Mouse (Mus musculus): ENCODE results near the gene Alpk3. TPM values are rescaled to one million over a fixed set of nuclear protein-coding genes. Genes with fewer than 3 reads are reported as not detected.

Alpk3 gene
- polyA plus RNA-seq, 1 experiment from 2014 or later: 0.97 TPM

- Histone ChIP-seq H3K36me3 (ENCODE audit: control insufficient read depth, insufficient read depth, low read length) (no peaks in the 10 kb centered on the region), H3K9me3 (ENCODE audit: control insufficient read depth, low read length) (no peaks in the 10 kb centered on the region), H3K4me3 (ENCODE audit: low read length) (no peak overlapping the region), H3K4me2 (ENCODE audit: low read depth, low read length) (no peak overlapping the region), H3K9ac (ENCODE audit: low read length) (no peak overlapping the region), H3K4me1 (replicated peaks; ENCODE audit: control insufficient read depth, insufficient read depth, low read length) (peaks cover 10% of the 10 kb centered on the region), H3K27me3 (ENCODE audit: control insufficient read depth, insufficient read depth, low read depth, low read length) (no peaks in the 10 kb centered on the region), H3K27ac (ENCODE audit: low read length) (no peak overlapping the region)
- WGBS: 69% methylated on average over 9 of the region's 9 CpGs
- no peak for ATAC-seq (ENCODE audit: low read depth)
Observed at GRCm38 (mm10) chr7:81063332-81063731, 5.9 kb downstream of the Alpk3 start.

DNA sequence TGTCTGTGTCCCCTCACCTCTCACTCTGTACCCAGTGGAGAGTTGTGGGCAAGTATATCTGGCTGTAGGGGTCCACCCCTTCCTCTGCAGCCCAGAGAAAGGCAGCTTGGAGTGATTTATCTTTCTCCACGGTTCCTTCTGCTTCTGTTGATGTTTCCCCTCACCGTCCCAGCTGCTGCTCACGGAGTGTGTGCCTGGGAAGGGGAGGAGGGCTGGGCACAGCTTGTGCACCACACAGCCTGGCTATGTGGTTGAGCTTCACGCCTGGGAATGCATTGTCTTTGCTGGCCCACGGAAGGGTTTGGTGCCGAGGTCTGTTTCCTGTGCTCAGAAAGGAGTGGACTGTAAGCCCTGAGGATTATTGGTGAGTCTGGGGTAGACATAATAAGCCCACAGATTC lies 9.3 kb downstream of the Alpk3 start:
- Histone ChIP-seq H3K4me3 (ENCODE audit: low read length) (no peak overlapping the region), H3K9ac (ENCODE audit: low read length) (no peak overlapping the region), H3K9me3 (ENCODE audit: control insufficient read depth, low read length) (no peaks in the 10 kb centered on the region), H3K4me1 (replicated peaks; ENCODE audit: control insufficient read depth, insufficient read depth, low read length) (no peaks in the 10 kb centered on the region), H3K27ac (ENCODE audit: low read length) (no peak overlapping the region), H3K4me2 (ENCODE audit: low read depth, low read length) (no peak overlapping the region), H3K36me3 (ENCODE audit: control insufficient read depth, insufficient read depth, low read length) (no peaks in the 10 kb centered on the region), H3K27me3 (ENCODE audit: control insufficient read depth, insufficient read depth, low read depth, low read length) (no peaks in the 10 kb centered on the region)
- ATAC-seq (ENCODE audit: low read depth): peak; percentile 49; the same call in 1 of the 2 replicates
- 15% methylated on average over 6 of the region's 6 CpGs for WGBS

- H3K9me3 ChIP-seq (ENCODE audit: control insufficient read depth, low read length): no peaks in the 10 kb centered on the region
- no peak overlapping the region for H3K4me2 ChIP-seq (ENCODE audit: low read depth, low read length)
- 0 out of 2 replicates have a peak overlapping the region, but pooled peaks have one; percentile 19 for H3K27ac ChIP-seq (ENCODE audit: low read length)
- peak; percentile 57 for ATAC-seq (ENCODE audit: low read depth)
- no peak overlapping the region for H3K4me3 ChIP-seq (ENCODE audit: low read length)
- H3K27me3 ChIP-seq (ENCODE audit: control insufficient read depth, insufficient read depth, low read depth, low read length): no peaks in the 10 kb centered on the region
- H3K4me1 ChIP-seq (replicated peaks; ENCODE audit: control insufficient read depth, insufficient read depth, low read length): peaks cover 23% of the 10 kb centered on the region
- 21% methylated on average over 5 of the region's 5 CpGs for WGBS
- no peaks in the 10 kb centered on the region for H3K36me3 ChIP-seq (ENCODE audit: control insufficient read depth, insufficient read depth, low read length)
- H3K9ac ChIP-seq (ENCODE audit: low read length): no peak overlapping the region
Observed at GRCm38 (mm10) chr7:81072463-81072862, 15.1 kb downstream of the Alpk3 start.

DNA sequence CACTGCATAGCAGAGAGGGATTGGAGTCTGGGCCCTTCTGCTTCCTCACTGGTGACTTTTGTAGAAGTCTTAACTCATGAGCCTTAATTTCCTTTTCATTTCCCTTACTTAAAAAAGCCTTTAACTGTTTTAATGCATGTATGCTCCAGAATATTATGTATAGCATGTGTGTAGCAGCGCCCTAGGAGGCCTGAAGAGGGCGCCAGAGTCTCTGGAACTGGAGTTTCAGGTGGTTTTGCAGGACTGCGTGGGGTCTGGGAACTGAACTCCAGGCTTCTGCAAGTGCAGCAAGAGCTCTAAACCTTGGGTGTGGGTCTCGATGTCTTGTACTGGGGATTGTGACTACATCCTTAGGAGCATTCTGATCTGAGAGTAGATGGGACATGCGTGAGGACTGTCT lies 15.9 kb downstream of the Alpk3 start:
- Histone ChIP-seq H3K36me3 (ENCODE audit: control insufficient read depth, insufficient read depth, low read length) (no peaks in the 10 kb centered on the region), H3K9me3 (ENCODE audit: control insufficient read depth, low read length) (no peaks in the 10 kb centered on the region), H3K4me3 (ENCODE audit: low read length) (no peak overlapping the region), H3K27me3 (ENCODE audit: control insufficient read depth, insufficient read depth, low read depth, low read length) (no peaks in the 10 kb centered on the region), H3K27ac (ENCODE audit: low read length) (no peak overlapping the region), H3K4me2 (ENCODE audit: low read depth, low read length) (no peak overlapping the region), H3K9ac (ENCODE audit: low read length) (no peak overlapping the region), H3K4me1 (replicated peaks; ENCODE audit: control insufficient read depth, insufficient read depth, low read length) (peaks cover 23% of the 10 kb centered on the region)
- WGBS: 84% methylated on average over 5 of the region's 5 CpGs
- ATAC-seq (ENCODE audit: low read depth): no peak

DNA sequence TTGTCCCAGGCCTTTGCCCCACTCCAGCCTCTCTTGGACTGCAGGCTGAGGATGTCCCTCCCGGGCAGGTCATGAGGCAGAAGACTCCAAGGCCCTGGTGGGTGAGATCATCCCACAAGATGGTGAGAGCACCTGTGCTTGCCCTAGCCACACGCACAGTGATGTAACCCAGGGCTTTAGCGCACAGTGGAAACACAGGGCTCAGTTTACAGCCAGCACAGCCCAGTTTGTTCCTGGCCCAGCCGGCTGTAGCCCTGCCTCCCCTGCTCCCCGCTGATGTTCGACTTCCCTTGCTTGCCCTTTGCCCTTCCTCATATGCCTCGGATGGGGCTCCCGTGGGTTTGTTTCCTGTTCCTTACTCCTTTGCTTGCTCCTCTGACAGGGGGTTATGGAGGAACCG lies 17.1 kb downstream of the Alpk3 start:
- 40% methylated on average over 9 of the region's 9 CpGs for WGBS
- Histone ChIP-seq H3K4me2 (ENCODE audit: low read depth, low read length) (no peak overlapping the region), H3K4me1 (replicated peaks; ENCODE audit: control insufficient read depth, insufficient read depth, low read length) (peaks cover 27% of the 10 kb centered on the region), H3K9ac (ENCODE audit: low read length) (peak overlapping the region; percentile 21; the same call in 1 of the 2 replicates), H3K9me3 (ENCODE audit: control insufficient read depth, low read length) (no peaks in the 10 kb centered on the region), H3K36me3 (ENCODE audit: control insufficient read depth, insufficient read depth, low read length) (no peaks in the 10 kb centered on the region), H3K27me3 (ENCODE audit: control insufficient read depth, insufficient read depth, low read depth, low read length) (no peaks in the 10 kb centered on the region), H3K4me3 (ENCODE audit: low read length) (no peak overlapping the region), H3K27ac (ENCODE audit: low read length) (peak overlapping the region; percentile 71)
- ATAC-seq (ENCODE audit: low read depth): peak; percentile 42

- no peak overlapping the region; the same call in 1 of the 2 replicates for H3K9ac ChIP-seq (ENCODE audit: low read length)
- H3K9me3 ChIP-seq (ENCODE audit: control insufficient read depth, low read length): no peaks in the 10 kb centered on the region
- no peak overlapping the region for H3K4me2 ChIP-seq (ENCODE audit: low read depth, low read length)
- no peaks in the 10 kb centered on the region for H3K36me3 ChIP-seq (ENCODE audit: control insufficient read depth, insufficient read depth, low read length)
- H3K27ac ChIP-seq (ENCODE audit: low read length): peak overlapping the region; percentile 71
- no peak overlapping the region for H3K4me3 ChIP-seq (ENCODE audit: low read length)
- peak; percentile 57 for ATAC-seq (ENCODE audit: low read depth)
- H3K4me1 ChIP-seq (replicated peaks; ENCODE audit: control insufficient read depth, insufficient read depth, low read length): peaks cover 27% of the 10 kb centered on the region
- WGBS: 24% methylated on average over 7 of the region's 7 CpGs
- no peaks in the 10 kb centered on the region for H3K27me3 ChIP-seq (ENCODE audit: control insufficient read depth, insufficient read depth, low read depth, low read length)
Observed at GRCm38 (mm10) chr7:81075299-81075698, 17.9 kb downstream of the Alpk3 start.

GRCm38 (mm10) chr7:81075732-81076131 lies 18.3 kb downstream of the Alpk3 start:
- Histone ChIP-seq H3K36me3 (ENCODE audit: control insufficient read depth, insufficient read depth, low read length) (no peaks in the 10 kb centered on the region), H3K9me3 (ENCODE audit: control insufficient read depth, low read length) (no peaks in the 10 kb centered on the region), H3K27me3 (ENCODE audit: control insufficient read depth, insufficient read depth, low read depth, low read length) (no peaks in the 10 kb centered on the region), H3K27ac (ENCODE audit: low read length) (peak overlapping the region; percentile 71), H3K4me1 (replicated peaks; ENCODE audit: control insufficient read depth, insufficient read depth, low read length) (peaks cover 27% of the 10 kb centered on the region), H3K4me2 (ENCODE audit: low read depth, low read length) (no peak overlapping the region), H3K4me3 (ENCODE audit: low read length) (no peak overlapping the region), H3K9ac (ENCODE audit: low read length) (no peak overlapping the region; the same call in 1 of the 2 replicates)
- peak; percentile 10; the same call in 1 of the 2 replicates for ATAC-seq (ENCODE audit: low read depth)
- WGBS: 64% methylated on average over 5 of the region's 5 CpGs

- no peak overlapping the region for H3K27ac ChIP-seq (ENCODE audit: low read length)
- H3K4me1 ChIP-seq (replicated peaks; ENCODE audit: control insufficient read depth, insufficient read depth, low read length): peaks cover 26% of the 10 kb centered on the region
- no peak overlapping the region for H3K4me3 ChIP-seq (ENCODE audit: low read length)
- H3K9me3 ChIP-seq (ENCODE audit: control insufficient read depth, low read length): no peaks in the 10 kb centered on the region
- H3K36me3 ChIP-seq (ENCODE audit: control insufficient read depth, insufficient read depth, low read length): no peaks in the 10 kb centered on the region
- H3K9ac ChIP-seq (ENCODE audit: low read length): no peak overlapping the region
- no peak for ATAC-seq (ENCODE audit: low read depth)
- H3K27me3 ChIP-seq (ENCODE audit: control insufficient read depth, insufficient read depth, low read depth, low read length): no peaks in the 10 kb centered on the region
- H3K4me2 ChIP-seq (ENCODE audit: low read depth, low read length): no peak overlapping the region
- 79% methylated on average over 6 of the region's 6 CpGs for WGBS
Observed at GRCm38 (mm10) chr7:81077009-81077408, 19.6 kb downstream of the Alpk3 start.

GRCm38 (mm10) chr7:81078740-81079139 lies 21.3 kb downstream of the Alpk3 start:
- peaks cover 19% of the 10 kb centered on the region for H3K4me1 ChIP-seq (replicated peaks; ENCODE audit: control insufficient read depth, insufficient read depth, low read length)
- no peak overlapping the region for H3K4me2 ChIP-seq (ENCODE audit: low read depth, low read length)
- WGBS: 68% methylated on average over 6 of the region's 6 CpGs
- no peak overlapping the region for H3K4me3 ChIP-seq (ENCODE audit: low read length)
- H3K27ac ChIP-seq (ENCODE audit: low read length): no peak overlapping the region
- no peaks in the 10 kb centered on the region for H3K9me3 ChIP-seq (ENCODE audit: control insufficient read depth, low read length)
- ATAC-seq (ENCODE audit: low read depth): no peak
- no peak overlapping the region for H3K9ac ChIP-seq (ENCODE audit: low read length)
- H3K27me3 ChIP-seq (ENCODE audit: control insufficient read depth, insufficient read depth, low read depth, low read length): no peaks in the 10 kb centered on the region
- no peaks in the 10 kb centered on the region for H3K36me3 ChIP-seq (ENCODE audit: control insufficient read depth, insufficient read depth, low read length)
